16 mouse cellular contexts compared by ENCODE assay signal in genomic region chr6:106980188-106980587, GRCm38 (mm10).
"Had no signal": no experiment of that assay in that cellular context is flagged by ENCODE, and none has a peak within 500 bp of the region (broad histone marks: within the 10 kb centered on the region; RNA-seq: fewer than 3 reads in every experiment).

No protein-coding gene starts in this region.

- H3K36me3 ChIP-seq: kidney, embryonic 15.5 days; limb, embryonic 10.5 days; liver, embryonic 15.5 days; midbrain, embryonic 12.5 days; neural tube, embryonic 13.5 days had no signal

- DNase-seq: kidney, postnatal 14 days; lung, adult 2 months; lung, postnatal 36 days; retina, postnatal 1 day; right cerebral cortex, postnatal 4 days; spleen, adult 18-20 months; thymus, adult 18-20 months; thymus, postnatal 14 days had no signal

- H3K4me2 ChIP-seq: kidney, embryonic 15.5 days; liver, embryonic 11.5 days; liver, embryonic 15.5 days; midbrain, embryonic 12.5 days; neural tube, embryonic 13.5 days had no signal

- H3K4me1 ChIP-seq: kidney, embryonic 15.5 days; limb, embryonic 10.5 days had no signal

- H3K9ac ChIP-seq: kidney, embryonic 15.5 days; liver, embryonic 15.5 days; midbrain, embryonic 12.5 days; neural tube, embryonic 13.5 days had no signal

- H3K27ac ChIP-seq: kidney, embryonic 15.5 days; left cerebral cortex, adult 2 months; limb, embryonic 10.5 days; liver, embryonic 15.5 days; midbrain, embryonic 12.5 days; neural tube, embryonic 13.5 days had no signal

- ATAC-seq: lung, postnatal 0 days had no signal

- H3K4me3 ChIP-seq: kidney, embryonic 15.5 days; left cerebral cortex, adult 2 months; limb, embryonic 10.5 days; liver, embryonic 15.5 days; midbrain, embryonic 12.5 days; neural tube, embryonic 13.5 days had no signal

- H3K27me3 ChIP-seq: kidney, embryonic 15.5 days; liver, embryonic 15.5 days; midbrain, embryonic 12.5 days; neural tube, embryonic 13.5 days had no signal

- H3K9me3 ChIP-seq: kidney, embryonic 15.5 days; limb, embryonic 10.5 days; liver, embryonic 15.5 days; midbrain, embryonic 12.5 days; neural tube, embryonic 13.5 days had no signal
